In genomic region chr11:69078805-69079438, GRCm38 (mm10) we compare ENCODE assay signal across 13 mouse cellular contexts. TPM values are rescaled to one million over a fixed set of nuclear protein-coding genes. Genes with fewer than 3 reads are reported as not detected.
DNase-seq lines count a peak whose midpoint lies in the region; ATAC-seq and TF ChIP-seq lines count a peak whose summit lies in the region.
"Had no signal": no experiment of that assay in that cellular context is flagged by ENCODE, and none has a peak within 500 bp of the region (broad histone marks: within the 10 kb centered on the region; RNA-seq: fewer than 3 reads in every experiment).

No protein-coding gene starts in this region.

- H3K36me3 ChIP-seq in heart, adult 2 months (ENCODE audit: control insufficient read depth, insufficient read depth, low read length) = no peaks in the 10 kb centered on the region
- H3K36me3 ChIP-seq in heart, embryonic 10.5 days = no peaks in the 10 kb centered on the region
- no peaks in the 10 kb centered on the region for H3K36me3 ChIP-seq in splenic B cell, adult 2 months (ENCODE audit: control insufficient read depth, insufficient read depth, low read length, poor library complexity, severe bottlenecking)
- H3K36me3 ChIP-seq: hindbrain, embryonic 13.5 days had no signal

- TF ChIP-seq EP300 in heart, adult 2 months (IDR thresholded peaks at IDR 0.05; ENCODE audit: insufficient read depth, low read depth, low read length) = no peak

- no peak for DNase-seq in heart, adult 2 months
- DNase-seq in heart, embryonic 10.5 days (ENCODE audit: low spot score) = no peak
- DNase-seq in spleen, adult 18-20 months = peak; percentile 38 to 59
- DNase-seq in spleen, adult 12 weeks (ENCODE audit: low spot score) = no peak
- DNase-seq in splenic B cell, adult 2 months (ENCODE audit: low read depth, low spot score) = peak; percentile 90
- DNase-seq in ovary, postnatal 36 days (ENCODE audit: low spot score) = no peak
- DNase-seq in ovary, postnatal 10 days (ENCODE audit: low spot score) = no peak
- DNase-seq: right cerebral cortex, postnatal 4 days had no signal

- H3K9ac ChIP-seq in heart, adult 2 months (ENCODE audit: low read depth, low read length) = no peak overlapping the region
- H3K9ac ChIP-seq: hindbrain, embryonic 13.5 days; liver, embryonic 14.5 days had no signal

- no peak overlapping the region; the same call in 1 of the 2 replicates for H3K27ac ChIP-seq in heart, adult 2 months
- no peak overlapping the region for H3K27ac ChIP-seq in heart, embryonic 10.5 days
- H3K27ac ChIP-seq: hindbrain, embryonic 13.5 days; liver, embryonic 14.5 days had no signal

- peak; percentile 45 for TF ChIP-seq POLR2A in heart, adult 2 months (IDR thresholded peaks at IDR 0.05; ENCODE audit: insufficient read depth, low read depth, low read length)

- H3K4me3 ChIP-seq in heart, adult 2 months = no peak overlapping the region
- no peak overlapping the region for H3K4me3 ChIP-seq in heart, embryonic 10.5 days
- H3K4me3 ChIP-seq: hindbrain, embryonic 13.5 days had no signal

- H3K79me2 ChIP-seq in heart, adult 2 months (replicated peaks; ENCODE audit: control insufficient read depth, insufficient read depth, low read length) = no peaks in the 10 kb centered on the region

- intact Hi-C loops in heart, adult 2 months (cut with DNase I) = no loop called here

- no peak for TF ChIP-seq CTCF in heart, adult 2 months (IDR thresholded peaks at IDR 0.05)

- peak; percentile 89 for ATAC-seq in granulocyte monocyte progenitor cell, adult 5-6 weeks (replicated peaks; ENCODE audit: poor library complexity, severe bottlenecking)
- ATAC-seq: forebrain, embryonic 16.5 days had no signal

- 34% methylated on average over 5 of the region's 5 CpGs for WGBS in heart, adult 2 months
- WGBS in heart, embryonic 10.5 days = 74% methylated on average over 5 of the region's 5 CpGs

- H3K27me3 ChIP-seq in heart, adult 2 months (ENCODE audit: control insufficient read depth, insufficient read depth, low read length) = no peaks in the 10 kb centered on the region
- no peaks in the 10 kb centered on the region for H3K27me3 ChIP-seq in heart, embryonic 10.5 days (ENCODE audit: insufficient read depth, poor library complexity, severe bottlenecking)
- H3K27me3 ChIP-seq in splenic B cell, adult 2 months (ENCODE audit: control insufficient read depth, insufficient read depth, low read length, poor library complexity, severe bottlenecking) = no peaks in the 10 kb centered on the region
- H3K27me3 ChIP-seq: hindbrain, embryonic 13.5 days had no signal

- peaks cover 2% of the 10 kb centered on the region; the same call in 1 of the 2 replicates for H3K4me1 ChIP-seq in heart, adult 2 months (ENCODE audit: control insufficient read depth, insufficient read depth, low read length)
- peaks cover 11% of the 10 kb centered on the region for H3K4me1 ChIP-seq in heart, embryonic 10.5 days

- H3K9me3 ChIP-seq in heart, embryonic 10.5 days = no peaks in the 10 kb centered on the region
- H3K9me3 ChIP-seq: hindbrain, embryonic 13.5 days had no signal

RNA-seq across cellular contexts. Expression of gene Tmem107, which starts 8.3 kb away (rescaled TPM):
- total RNA-seq in heart, adult 2 months (2021) = 1 to 10 TPM; 5.6 to 6.6 TPM
- polyA plus RNA-seq in heart, adult 2 months (2012; rRNA removed) = 15.9 and 26.1 TPM in 2 replicates
- polyA plus RNA-seq in heart, embryonic 10.5 days (2016; fragmentation: Nextera tagmentation; extraction: Ambion mirVana) = 29.1 and 30.4 TPM in 2 replicates
- total RNA-seq in granulocyte monocyte progenitor cell, adult 5-6 weeks (2014; fragmentation: Nextera tagmentation) = 15.1 and 48.9 TPM in 2 replicates
- total RNA-seq in granulocyte monocyte progenitor cell, adult 5-6 weeks (2017) = 10.4 and 24.9 TPM in 2 replicates

RNA-seq across cellular contexts. Expression of gene Vamp2, which starts 9.4 kb away (rescaled TPM):
- 10 to 100 TPM; 63.4 to 70.8 TPM for total RNA-seq in heart, adult 2 months (2021)
- polyA plus RNA-seq in heart, adult 2 months (2012; rRNA removed) = 83.0 and 90.0 TPM in 2 replicates
- polyA plus RNA-seq in heart, embryonic 10.5 days (2016; fragmentation: Nextera tagmentation; extraction: Ambion mirVana) = 85.8 and 93.0 TPM in 2 replicates
- total RNA-seq in granulocyte monocyte progenitor cell, adult 5-6 weeks (2014; fragmentation: Nextera tagmentation) = 59.2 and 63.1 TPM in 2 replicates
- total RNA-seq in granulocyte monocyte progenitor cell, adult 5-6 weeks (2017) = 7.2 and 8.6 TPM in 2 replicates

RNA-seq across cellular contexts. Expression of gene Per1, which starts 16.1 kb away (rescaled TPM):
- 10 to 100 TPM; 44.4 to 79.8 TPM for total RNA-seq in heart, adult 2 months (2021)
- polyA plus RNA-seq in heart, adult 2 months (2012; rRNA removed) = 18.0 and 36.4 TPM in 2 replicates
- polyA plus RNA-seq in heart, embryonic 10.5 days (2016; fragmentation: Nextera tagmentation; extraction: Ambion mirVana) = 8.0 and 8.8 TPM in 2 replicates
- 10.3 and 11.7 TPM in 2 replicates for total RNA-seq in granulocyte monocyte progenitor cell, adult 5-6 weeks (2014; fragmentation: Nextera tagmentation)
- 9.4 and 9.8 TPM in 2 replicates for total RNA-seq in granulocyte monocyte progenitor cell, adult 5-6 weeks (2017)

RNA-seq across cellular contexts. Expression of gene Borcs6, which starts 19.4 kb away (rescaled TPM):
- 10 to 100 TPM; 15.3 to 17.8 TPM for total RNA-seq in heart, adult 2 months (2021)
- polyA plus RNA-seq in heart, adult 2 months (2012; rRNA removed) = 13.0 and 14.2 TPM in 2 replicates
- 8.2 and 9.0 TPM in 2 replicates for polyA plus RNA-seq in heart, embryonic 10.5 days (2016; fragmentation: Nextera tagmentation; extraction: Ambion mirVana)
- 2.0 and 11.4 TPM in 2 replicates for total RNA-seq in granulocyte monocyte progenitor cell, adult 5-6 weeks (2014; fragmentation: Nextera tagmentation)
- 9.4 TPM in 2 replicates for total RNA-seq in granulocyte monocyte progenitor cell, adult 5-6 weeks (2017)

RNA-seq across cellular contexts. Expression of gene Aurkb, which starts 33.5 kb away (rescaled TPM):
- total RNA-seq in heart, adult 2 months (2021) = under 1 TPM; 0.21 to 0.59 TPM
- polyA plus RNA-seq in heart, adult 2 months (2012; rRNA removed) = 0.61 and 1.1 TPM in 2 replicates
- 110 and 147 TPM in 2 replicates for polyA plus RNA-seq in heart, embryonic 10.5 days (2016; fragmentation: Nextera tagmentation; extraction: Ambion mirVana)
- 80.2 and 105 TPM in 2 replicates for total RNA-seq in granulocyte monocyte progenitor cell, adult 5-6 weeks (2014; fragmentation: Nextera tagmentation)
- total RNA-seq in granulocyte monocyte progenitor cell, adult 5-6 weeks (2017) = 102 and 122 TPM in 2 replicates
- total RNA-seq: layer of hippocampus, adult 18-20 months had no signal

Comparison
In these comparisons a context has a peak if more than half of its experiments do, and no peak if none do; other contexts are left out.
1. DNase-seq: peak in spleen, adult 18-20 months (2 of 2) and splenic B cell, adult 2 months (single experiment); none in heart, adult 2 months (0 of 2), heart, embryonic 10.5 days (single experiment), spleen, adult 12 weeks (single experiment), ovary, postnatal 36 days (single experiment) and ovary, postnatal 10 days (single experiment).